Mouse (Mus musculus) forebrain, embryonic 12.5 days (tissue): Measurements from ENCODE around the gene Rexo1. TPM values are rescaled to one million over a fixed set of nuclear protein-coding genes. Genes with fewer than 3 reads are reported as not detected.
A peak's percentile ranks its signal among the peaks of the same experiment; 100 is the strongest.

ENCODE experiments used
- ATAC-seq: fragments of 200-750 bp; cut with Nextera tagmentation; 2 replicates; pipeline ENCODE4 v1.8.0; 2017; ENCODE audit warnings: moderate TSS enrichment; ENCODE audit not compliant: low FRiP score
- H3K27ac ChIP-seq: fragments of 300-500 bp; sonication (generic); 2 replicates; pipeline ENCODE4 v1.5.1; 2016; ENCODE audit warnings: mild to moderate bottlenecking
- H3K27me3 ChIP-seq: fragments of 300-500 bp; sonication (generic); 2 replicates; pipeline ENCODE4 v1.6.1; 2016; ENCODE audit warnings: mild to moderate bottlenecking
- H3K36me3 ChIP-seq: fragments of 300-500 bp; sonication (generic); replicated peaks from 2 replicates; pipeline ENCODE4 v1.6.1; 2016; ENCODE audit warnings: mild to moderate bottlenecking
- H3K4me1 ChIP-seq: fragments of 300-500 bp; sonication (generic); 2 replicates; pipeline ENCODE4 v1.6.1; 2016
- H3K4me2 ChIP-seq: fragments of 300-500 bp; sonication (generic); 2 replicates; pipeline ENCODE4 v1.6.1; 2016; ENCODE audit warnings: mild to moderate bottlenecking, moderate library complexity
- H3K4me3 ChIP-seq: fragments of 300-500 bp; sonication (generic); replicated peaks from 2 replicates; pipeline ENCODE4 v1.5.1; 2016; ENCODE audit warnings: mild to moderate bottlenecking
- H3K9ac ChIP-seq: fragments of 300-500 bp; sonication (generic); 2 replicates; pipeline ENCODE4 v1.6.1; 2016; ENCODE audit warnings: mild to moderate bottlenecking
- H3K9me3 ChIP-seq: fragments of 300-500 bp; sonication (generic); 2 replicates; pipeline ENCODE4 v1.6.1; 2016
- WGBS: fragments of 180-500 bp; shearing (Covaris S2); methylation state at CpG from one replicate; pipeline ENCODE4 v1.1.7; 2016; 5-methylcytosine and 5-hydroxymethylcytosine counted together
- polyA plus RNA-seq: library from polyadenylated mRNA; unstranded; fragments of >200 nt; fragmentation: Nextera tagmentation; extraction: Ambion mirVana; gene quantifications from 2 replicates; pipeline ENCODE4 v1.2.1, GENCODE M21; 2016

Rexo1 gene
- polyA plus RNA-seq, 1 experiment from 2014 or later = 31.0 TPM

DNA sequence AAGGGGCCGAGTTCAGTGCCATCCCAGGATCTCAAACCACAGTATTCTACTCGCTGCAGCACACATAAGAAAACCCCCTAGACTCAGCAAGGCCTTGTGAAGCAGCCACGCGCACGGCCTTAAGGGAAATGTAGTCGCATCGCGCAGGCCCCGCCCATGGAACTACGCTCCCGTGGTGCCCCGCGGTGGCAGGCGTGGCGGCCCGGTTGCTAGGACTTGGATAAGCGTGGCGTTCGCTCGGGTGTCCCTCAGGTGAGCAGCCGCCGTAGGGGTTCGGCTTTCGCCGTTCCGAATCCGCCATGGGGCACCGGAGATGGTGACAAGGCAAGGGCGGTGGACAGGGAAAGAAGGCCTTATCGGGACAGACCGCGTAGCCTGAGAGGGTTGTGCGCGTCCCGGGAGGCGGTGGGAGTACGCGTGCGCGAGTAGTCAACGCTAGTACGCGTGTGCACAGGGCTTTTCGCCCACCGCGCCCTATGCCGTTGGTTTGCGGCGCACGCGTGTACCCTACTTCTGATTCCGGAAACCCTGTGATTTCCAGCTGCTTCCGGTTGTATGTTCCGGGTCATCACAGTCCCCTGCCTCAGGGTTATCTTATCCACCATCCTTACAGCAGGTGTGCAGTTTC, 41.5 kb upstream of the Rexo1 start, which contains the start of the genes Scamp4 and Adat3:
TSS of gene Scamp4 (plus strand) at position 175 of the 628 bp plus-strand sequence.
TSS of gene Adat3 (plus strand) at position 183 of the 628 bp plus-strand sequence.
- Histone ChIP-seq H3K4me2 (peak within 1 kb of the TSS; percentile 95), H3K27me3 (no peaks in the 10 kb centered on the region), H3K9me3 (no peaks in the 10 kb centered on the region), H3K36me3 (peaks cover 18% of the 10 kb centered on the region), H3K9ac (peak within 1 kb of the TSS; percentile 66), H3K4me3 (peak within 1 kb of the TSS; percentile 73), H3K27ac (peak within 1 kb of the TSS; percentile 86), H3K4me1 (peaks cover 23% of the 10 kb centered on the region)
- peak; percentile 97 for ATAC-seq
- WGBS = under 1% methylated on average over 54 of the region's 54 CpGs

- Histone ChIP-seq H3K27ac (no peak overlapping the region), H3K4me2 (no peak overlapping the region), H3K9me3 (no peaks in the 10 kb centered on the region), H3K27me3 (peaks cover 9% of the 10 kb centered on the region; the same call in 1 of the 2 replicates), H3K9ac (no peak overlapping the region), H3K36me3 (no peaks in the 10 kb centered on the region), H3K4me1 (no peaks in the 10 kb centered on the region), H3K4me3 (no peak overlapping the region)
- ATAC-seq = no peak
- WGBS = 35% methylated on average over 4 of the region's 4 CpGs
Measured at GRCm38 (mm10) chr10:80596318-80596717, 35.0 kb upstream of the Rexo1 start.

DNA sequence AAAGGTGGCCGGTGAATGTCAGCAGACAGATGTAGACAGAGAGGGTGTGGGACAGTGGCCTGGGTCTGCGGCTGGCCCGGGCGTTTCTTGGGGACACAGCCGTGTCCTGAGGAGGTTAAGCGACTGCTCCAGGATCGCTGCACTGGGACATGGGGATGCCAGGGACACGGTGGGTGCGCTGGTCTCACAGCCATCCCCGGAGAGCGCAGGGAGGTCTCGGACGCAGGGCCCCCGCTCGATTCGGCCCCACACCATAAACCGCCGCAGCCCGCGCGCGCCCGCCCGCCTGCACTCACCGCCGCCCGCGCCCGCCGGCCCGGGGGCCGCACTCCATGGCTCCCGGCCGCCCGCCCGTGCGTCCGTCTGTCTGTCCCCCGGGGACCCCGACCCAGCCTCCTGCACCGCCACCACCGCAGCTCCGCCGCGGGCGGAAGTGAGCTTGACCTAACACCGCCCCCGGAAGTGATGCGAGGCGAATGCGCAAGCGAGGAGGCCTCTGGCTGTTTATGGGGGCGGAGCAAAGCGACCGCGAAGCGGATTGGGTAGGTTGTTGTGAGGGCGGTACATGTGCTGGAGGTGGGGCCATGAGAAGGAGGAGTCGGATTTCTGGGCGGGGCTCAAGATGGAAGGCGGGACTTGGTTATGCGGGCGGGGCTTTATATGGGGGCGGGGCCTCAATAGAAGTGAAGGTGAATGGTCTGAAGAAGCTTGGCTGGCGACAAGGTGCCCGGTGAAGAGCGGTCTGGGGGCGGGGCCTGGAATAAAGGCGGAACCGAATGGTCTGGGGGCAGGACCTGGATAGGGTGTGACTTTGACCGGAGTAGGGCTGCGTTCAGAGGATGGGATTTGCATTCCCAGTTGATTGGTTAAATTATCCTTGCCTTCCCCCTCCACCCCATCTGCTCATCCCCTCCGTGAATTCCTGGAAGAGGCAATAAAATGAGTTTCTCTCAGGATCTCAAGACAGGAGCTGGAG, 28.8 kb upstream of the Rexo1 start, which contains the start of gene Abhd17a:
TSS of gene Abhd17a (minus strand) at position 463 of the 976 bp plus-strand sequence.
- H3K9ac ChIP-seq = peak within 1 kb of the TSS; percentile 86
- peak within 1 kb of the TSS; percentile 98 for H3K4me2 ChIP-seq
- H3K27ac ChIP-seq = peak within 1 kb of the TSS; percentile 37; the same call in 1 of the 2 replicates
- H3K9me3 ChIP-seq = no peaks in the 10 kb centered on the region
- peaks cover 25% of the 10 kb centered on the region for H3K4me1 ChIP-seq
- H3K27me3 ChIP-seq = no peaks in the 10 kb centered on the region
- ATAC-seq = peak; percentile 97
- peaks cover 15% of the 10 kb centered on the region for H3K36me3 ChIP-seq
- peak within 1 kb of the TSS; percentile 88 for H3K4me3 ChIP-seq
- WGBS = under 1% methylated on average over 73 of the region's 73 CpGs

GRCm38 (mm10) chr10:80589127-80589878, 27.9 kb upstream of the Rexo1 start:
- Histone ChIP-seq H3K4me2 (peak overlapping the region; percentile 98), H3K9ac (peak overlapping the region; percentile 86), H3K4me1 (peaks cover 25% of the 10 kb centered on the region), H3K36me3 (peaks cover 22% of the 10 kb centered on the region), H3K4me3 (peak overlapping the region; percentile 88), H3K27me3 (no peaks in the 10 kb centered on the region), H3K9me3 (no peaks in the 10 kb centered on the region), H3K27ac (0 out of 2 replicates have a peak overlapping the region, but pooled peaks have one; percentile 37)
- ATAC-seq = no peak; the same call in 1 of the 2 replicates
- 21% methylated on average over 12 of the region's 12 CpGs for WGBS

GRCm38 (mm10) chr10:80587305-80587657, 25.9 kb upstream of the Rexo1 start:
- no peak for ATAC-seq
- H3K27ac ChIP-seq = no peak overlapping the region
- 45% methylated on average over 4 of the region's 4 CpGs for WGBS
- H3K4me2 ChIP-seq = no peak overlapping the region
- H3K4me3 ChIP-seq = no peak overlapping the region
- H3K4me1 ChIP-seq = peaks cover 25% of the 10 kb centered on the region
- no peaks in the 10 kb centered on the region for H3K27me3 ChIP-seq
- no peaks in the 10 kb centered on the region for H3K9me3 ChIP-seq
- no peak overlapping the region for H3K9ac ChIP-seq
- H3K36me3 ChIP-seq = peaks cover 35% of the 10 kb centered on the region

- 93% methylated on average over 36 of the region's 51 CpGs for WGBS
- peaks cover 35% of the 10 kb centered on the region for H3K36me3 ChIP-seq
- no peak overlapping the region for H3K9ac ChIP-seq
- no peak for ATAC-seq
- no peak overlapping the region for H3K27ac ChIP-seq
- peaks cover 25% of the 10 kb centered on the region for H3K4me1 ChIP-seq
- no peak overlapping the region for H3K4me2 ChIP-seq
- H3K27me3 ChIP-seq = no peaks in the 10 kb centered on the region
- H3K4me3 ChIP-seq = no peak overlapping the region
- H3K9me3 ChIP-seq = no peaks in the 10 kb centered on the region
Measured at GRCm38 (mm10) chr10:80586407-80587304, 25.3 kb upstream of the Rexo1 start.

GRCm38 (mm10) chr10:80585581-80585980, 24.2 kb upstream of the Rexo1 start:
- 98% methylated on average over 8 of the region's 8 CpGs for WGBS
- no peak for ATAC-seq
- Histone ChIP-seq H3K36me3 (peaks cover 35% of the 10 kb centered on the region), H3K9me3 (no peaks in the 10 kb centered on the region), H3K9ac (no peak overlapping the region), H3K4me2 (no peak overlapping the region), H3K4me1 (peaks cover 25% of the 10 kb centered on the region), H3K27me3 (no peaks in the 10 kb centered on the region), H3K4me3 (no peak overlapping the region), H3K27ac (no peak overlapping the region)

DNA sequence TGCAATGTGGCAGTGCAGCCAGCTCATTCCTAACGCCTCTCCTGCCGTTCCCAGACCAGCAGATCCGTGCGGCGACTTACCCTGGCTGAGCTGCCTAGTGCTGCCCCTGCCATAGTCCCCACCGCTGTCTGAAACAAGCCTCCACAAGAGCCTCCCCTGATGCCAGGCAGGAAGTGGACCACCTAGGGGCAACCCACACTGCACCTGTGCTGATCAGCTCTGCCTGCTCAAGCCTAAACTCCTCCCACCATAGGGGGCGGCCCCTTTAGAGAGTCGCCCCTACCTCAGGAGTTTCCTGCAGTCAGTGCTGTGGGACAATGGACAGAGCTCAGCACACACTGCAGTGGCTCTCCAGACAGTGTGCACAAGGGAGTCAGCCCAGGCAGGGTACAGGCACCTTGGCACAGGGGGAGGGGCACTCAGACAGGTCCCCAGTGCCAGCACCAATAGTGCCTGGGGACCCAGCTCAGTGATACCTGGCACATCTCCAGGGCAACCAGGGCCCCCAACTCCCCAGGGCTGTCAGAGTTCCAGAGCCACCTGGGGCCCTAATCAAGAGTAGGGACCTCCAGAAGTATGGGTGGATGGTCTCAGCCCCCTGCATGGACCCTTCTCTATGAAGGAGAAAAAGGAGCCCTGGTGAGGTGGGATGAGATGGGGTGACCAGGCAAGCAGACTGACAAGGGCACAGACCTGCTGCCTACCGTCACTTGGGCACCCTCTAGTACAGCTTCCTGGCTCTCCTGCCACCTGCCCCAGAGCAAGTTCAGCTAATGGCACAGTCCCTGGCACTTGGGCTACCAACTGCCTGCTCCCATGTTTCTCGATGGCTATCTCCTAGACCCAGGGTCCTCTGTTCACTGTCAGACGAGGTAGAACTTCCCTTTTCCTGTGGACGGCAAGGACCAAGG, 23.5 kb upstream of the Rexo1 start:
- no peak overlapping the region for H3K4me3 ChIP-seq
- H3K9me3 ChIP-seq = no peaks in the 10 kb centered on the region
- H3K36me3 ChIP-seq = peaks cover 35% of the 10 kb centered on the region
- H3K27me3 ChIP-seq = no peaks in the 10 kb centered on the region
- H3K4me1 ChIP-seq = peaks cover 25% of the 10 kb centered on the region
- no peak for ATAC-seq
- no peak overlapping the region for H3K4me2 ChIP-seq
- H3K9ac ChIP-seq = no peak overlapping the region
- 74% methylated on average over 12 of the region's 12 CpGs for WGBS
- 0 out of 2 replicates have a peak overlapping the region, but pooled peaks have one; percentile 0 for H3K27ac ChIP-seq

DNA sequence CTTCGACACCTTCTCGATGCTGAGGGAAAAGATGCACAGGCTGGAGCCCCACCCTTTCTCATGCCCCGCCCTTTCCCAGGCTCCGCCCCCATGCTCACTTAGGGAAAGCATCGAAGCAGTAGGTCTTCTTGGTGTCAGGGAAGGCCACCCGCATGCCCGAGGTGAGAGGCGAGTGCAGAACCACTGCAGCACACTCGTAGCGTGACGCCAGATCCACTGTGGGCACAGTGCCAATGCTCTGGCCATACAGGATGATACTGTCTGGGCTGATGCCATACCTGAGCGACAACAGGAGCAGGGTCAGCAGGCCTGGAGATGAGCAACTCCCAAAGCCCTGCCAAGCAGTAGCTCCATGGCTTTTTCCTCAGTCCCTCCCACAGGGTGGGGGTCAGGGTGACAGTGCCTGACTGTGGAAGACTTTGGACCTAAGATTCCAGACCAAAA, 22.7 kb upstream of the Rexo1 start:
- 65% methylated on average over 12 of the region's 12 CpGs for WGBS
- Histone ChIP-seq H3K4me2 (no peak overlapping the region), H3K4me1 (peaks cover 25% of the 10 kb centered on the region), H3K9ac (no peak overlapping the region), H3K27me3 (no peaks in the 10 kb centered on the region), H3K4me3 (no peak overlapping the region), H3K27ac (no peak overlapping the region), H3K9me3 (no peaks in the 10 kb centered on the region), H3K36me3 (peaks cover 35% of the 10 kb centered on the region)
- no peak for ATAC-seq

DNA sequence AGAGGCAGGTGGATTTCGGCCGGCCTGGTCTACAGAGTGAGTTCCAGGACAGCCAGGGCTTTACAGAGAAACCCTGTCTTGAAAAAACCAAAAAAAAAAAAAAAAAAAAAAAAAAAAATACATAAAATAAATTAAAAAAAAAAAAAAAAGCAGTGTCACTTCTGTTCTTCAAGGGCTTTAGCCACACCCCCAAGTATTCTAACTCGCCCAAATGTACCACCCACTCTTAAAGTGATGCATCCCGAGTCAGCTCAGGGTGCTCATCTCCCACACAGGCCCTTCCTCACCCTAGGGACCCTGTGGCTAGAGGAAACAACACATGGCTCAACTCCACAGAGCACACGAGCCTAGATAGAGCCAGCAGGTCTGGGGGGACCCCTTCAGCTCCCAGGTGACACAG, 21.7 kb upstream of the Rexo1 start:
- peaks cover 25% of the 10 kb centered on the region for H3K4me1 ChIP-seq
- no peak for ATAC-seq
- H3K9me3 ChIP-seq = no peaks in the 10 kb centered on the region
- H3K27ac ChIP-seq = no peak overlapping the region
- H3K4me2 ChIP-seq = no peak overlapping the region
- no peak overlapping the region for H3K9ac ChIP-seq
- WGBS = 86% methylated on average over 5 of the region's 5 CpGs
- no peak overlapping the region for H3K4me3 ChIP-seq
- no peaks in the 10 kb centered on the region for H3K27me3 ChIP-seq
- H3K36me3 ChIP-seq = peaks cover 35% of the 10 kb centered on the region
